Mouse (Mus musculus): Measurements from ENCODE around the gene Abraxas1. TPM values are rescaled to one million over a fixed set of nuclear protein-coding genes. Genes with fewer than 3 reads are reported as not detected.

Gene Abraxas1
- polyA plus RNA-seq (2016; fragmentation: Nextera tagmentation; extraction: Ambion mirVana), result 23.3 and 24.3 TPM in 2 replicates

DNA sequence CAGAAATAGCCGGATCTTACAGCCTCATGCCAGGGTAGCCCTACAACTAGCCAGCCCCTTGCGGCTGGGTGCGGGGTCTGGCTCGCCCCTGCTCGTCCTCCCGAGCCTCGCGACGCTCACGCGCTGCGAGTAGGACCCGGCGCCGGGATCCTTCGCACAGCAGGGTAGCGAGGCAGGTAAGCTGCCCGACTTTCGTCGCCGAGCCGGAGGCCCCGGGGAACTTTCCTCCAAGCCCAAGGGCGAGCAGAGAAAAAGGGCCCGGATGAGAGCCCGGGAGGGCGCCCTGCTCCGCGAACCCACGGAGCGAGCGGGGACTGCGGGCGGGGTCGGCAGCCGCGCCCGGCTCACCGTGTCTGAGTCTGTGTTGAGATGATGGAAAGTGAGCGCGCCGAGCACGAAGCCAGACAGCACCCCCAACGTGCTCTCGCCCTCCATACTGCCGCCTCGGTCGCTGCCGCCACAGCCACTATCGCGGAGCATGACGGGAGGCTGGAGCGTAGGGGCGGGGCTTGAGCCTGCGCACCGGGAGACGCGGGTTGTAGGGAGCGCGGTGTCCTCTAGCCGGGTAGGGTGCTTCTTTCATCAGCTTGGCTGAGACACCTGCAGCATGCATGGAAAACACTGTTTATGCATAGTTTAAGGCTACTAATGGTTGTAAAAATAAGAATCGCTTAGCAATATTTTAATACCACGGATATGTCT is at the start of gene Abraxas1:
Abraxas1 (minus strand) TSS at position 483 of the 702 bp plus-strand sequence.
- WGBS (ENCODE audit: insufficient replicate concordance), result under 1% methylated on average over 63 of the region's 63 CpGs
- Histone ChIP-seq H3K9me3 (replicated peaks) (no peaks in the 10 kb centered on the region), H3K4me2 (peak within 1 kb of the TSS; percentile 83), H3K36me3 (peaks cover 27% of the 10 kb centered on the region), H3K27me3 (replicated peaks) (no peaks in the 10 kb centered on the region), H3K4me3 (peak within 1 kb of the TSS; percentile 86), H3K9ac (peak within 1 kb of the TSS; percentile 97), H3K4me1 (peaks cover 15% of the 10 kb centered on the region), H3K27ac (peak within 1 kb of the TSS; percentile 87)
- peak; percentile 95 for ATAC-seq

GRCm38 (mm10) chr5:100869197-100869895 is 48.6 kb upstream of the Abraxas1 start:
- Histone ChIP-seq H3K36me3 (no peaks in the 10 kb centered on the region), H3K4me1 (0 out of 2 replicates have a peak, but pooled peaks cover 3% of the 10 kb centered on the region), H3K4me3 (no peak overlapping the region), H3K27ac (no peak overlapping the region), H3K4me2 (no peak overlapping the region), H3K9me3 (replicated peaks) (0 out of 2 replicates have a peak, but pooled peaks cover 6% of the 10 kb centered on the region), H3K27me3 (replicated peaks) (no peaks in the 10 kb centered on the region), H3K9ac (no peak overlapping the region)
- WGBS (ENCODE audit: insufficient replicate concordance), result 46% methylated on average over 4 of the region's 4 CpGs
- ATAC-seq, result no peak

GRCm38 (mm10) chr5:100866183-100866582 is 45.4 kb upstream of the Abraxas1 start:
- no peak overlapping the region for H3K4me3 ChIP-seq
- no peaks in the 10 kb centered on the region for H3K27me3 ChIP-seq (replicated peaks)
- H3K9ac ChIP-seq, result no peak overlapping the region
- H3K36me3 ChIP-seq, result no peaks in the 10 kb centered on the region
- WGBS (ENCODE audit: insufficient replicate concordance), result 51% methylated on average over 2 of the region's 2 CpGs
- H3K4me2 ChIP-seq, result no peak overlapping the region
- ATAC-seq, result no peak
- 0 out of 2 replicates have a peak, but pooled peaks cover 1% of the 10 kb centered on the region for H3K4me1 ChIP-seq
- H3K9me3 ChIP-seq (replicated peaks), result 0 out of 2 replicates have a peak, but pooled peaks cover 6% of the 10 kb centered on the region
- no peak overlapping the region for H3K27ac ChIP-seq

GRCm38 (mm10) chr5:100864438-100864837 is 43.7 kb upstream of the Abraxas1 start:
- no peak for ATAC-seq
- no peak overlapping the region for H3K4me3 ChIP-seq
- 68% methylated on average over 6 of the region's 6 CpGs for WGBS (ENCODE audit: insufficient replicate concordance)
- H3K27me3 ChIP-seq (replicated peaks), result no peaks in the 10 kb centered on the region
- H3K9ac ChIP-seq, result no peak overlapping the region
- H3K36me3 ChIP-seq, result no peaks in the 10 kb centered on the region
- H3K4me2 ChIP-seq, result no peak overlapping the region
- H3K9me3 ChIP-seq (replicated peaks), result no peaks in the 10 kb centered on the region
- H3K27ac ChIP-seq, result no peak overlapping the region
- peaks cover 13% of the 10 kb centered on the region; the same call in 1 of the 2 replicates for H3K4me1 ChIP-seq

GRCm38 (mm10) chr5:100863091-100863490 is 42.3 kb upstream of the Abraxas1 start:
- no peaks in the 10 kb centered on the region for H3K9me3 ChIP-seq (replicated peaks)
- WGBS (ENCODE audit: insufficient replicate concordance), result 72% methylated on average over 2 of the region's 2 CpGs
- H3K4me1 ChIP-seq, result peaks cover 13% of the 10 kb centered on the region; the same call in 1 of the 2 replicates
- H3K4me3 ChIP-seq, result no peak overlapping the region
- no peak overlapping the region for H3K27ac ChIP-seq
- no peaks in the 10 kb centered on the region for H3K27me3 ChIP-seq (replicated peaks)
- no peak overlapping the region for H3K9ac ChIP-seq
- ATAC-seq, result no peak
- no peaks in the 10 kb centered on the region for H3K36me3 ChIP-seq
- H3K4me2 ChIP-seq, result no peak overlapping the region

- 71% methylated on average over 7 of the region's 7 CpGs for WGBS (ENCODE audit: insufficient replicate concordance)
- Histone ChIP-seq H3K36me3 (no peaks in the 10 kb centered on the region), H3K4me3 (no peak overlapping the region), H3K27me3 (replicated peaks) (no peaks in the 10 kb centered on the region), H3K4me2 (no peak overlapping the region), H3K27ac (no peak overlapping the region), H3K9ac (no peak overlapping the region), H3K9me3 (replicated peaks) (no peaks in the 10 kb centered on the region), H3K4me1 (peaks cover 13% of the 10 kb centered on the region; the same call in 1 of the 2 replicates)
- ATAC-seq, result no peak
These were observed 41.0 kb upstream of the Abraxas1 start for GRCm38 (mm10) chr5:100861811-100862210.

- Histone ChIP-seq H3K36me3 (no peaks in the 10 kb centered on the region), H3K9me3 (replicated peaks) (no peaks in the 10 kb centered on the region), H3K4me1 (peaks cover 13% of the 10 kb centered on the region; the same call in 1 of the 2 replicates), H3K27me3 (replicated peaks) (no peaks in the 10 kb centered on the region), H3K4me2 (no peak overlapping the region), H3K4me3 (no peak overlapping the region), H3K27ac (no peak overlapping the region), H3K9ac (no peak overlapping the region)
- WGBS (ENCODE audit: insufficient replicate concordance), result 36% methylated on average over 4 of the region's 4 CpGs
- ATAC-seq, result no peak
These were observed 40.4 kb upstream of the Abraxas1 start for GRCm38 (mm10) chr5:100861140-100861539.

- no peak overlapping the region for H3K4me2 ChIP-seq
- WGBS (ENCODE audit: insufficient replicate concordance), result 57% methylated on average over 12 of the region's 12 CpGs
These were observed 39.8 kb upstream of the Abraxas1 start for GRCm38 (mm10) chr5:100860417-100861053.

GRCm38 (mm10) chr5:100856552-100856951 is 35.8 kb upstream of the Abraxas1 start:
- H3K4me3 ChIP-seq, result no peak overlapping the region
- WGBS (ENCODE audit: insufficient replicate concordance), result 49% methylated on average over 3 of the region's 3 CpGs
- no peak overlapping the region for H3K27ac ChIP-seq

More at GRCm38 (mm10) chr5:100860417-100861053, 39.8 kb upstream of the Abraxas1 start:
- Histone ChIP-seq H3K9me3 (replicated peaks) (no peaks in the 10 kb centered on the region), H3K4me3 (no peak overlapping the region), H3K27me3 (replicated peaks) (no peaks in the 10 kb centered on the region), H3K9ac (no peak overlapping the region), H3K36me3 (no peaks in the 10 kb centered on the region), H3K4me1 (peaks cover 13% of the 10 kb centered on the region; the same call in 1 of the 2 replicates), H3K27ac (no peak overlapping the region; the same call in 1 of the 2 replicates)
- peak; percentile 65 for ATAC-seq

GRCm38 (mm10) chr5:100853963-100854362 is 33.2 kb upstream of the Abraxas1 start:
- Histone ChIP-seq H3K9ac (no peak overlapping the region), H3K27ac (no peak overlapping the region), H3K9me3 (replicated peaks) (no peaks in the 10 kb centered on the region), H3K27me3 (replicated peaks) (peaks cover under 1% of the 10 kb centered on the region; the same call in 1 of the 2 replicates), H3K4me1 (no peaks in the 10 kb centered on the region), H3K36me3 (no peaks in the 10 kb centered on the region), H3K4me3 (no peak overlapping the region), H3K4me2 (no peak overlapping the region)
- ATAC-seq, result no peak
- WGBS (ENCODE audit: insufficient replicate concordance), result 77% methylated on average over 4 of the region's 4 CpGs

More at GRCm38 (mm10) chr5:100856552-100856951, 35.8 kb upstream of the Abraxas1 start:
- H3K4me1 ChIP-seq, result peaks cover 13% of the 10 kb centered on the region; the same call in 1 of the 2 replicates
- H3K9me3 ChIP-seq (replicated peaks), result no peaks in the 10 kb centered on the region
- no peaks in the 10 kb centered on the region for H3K27me3 ChIP-seq (replicated peaks)
- no peak for ATAC-seq
- no peaks in the 10 kb centered on the region for H3K36me3 ChIP-seq
- H3K9ac ChIP-seq, result no peak overlapping the region
- H3K4me2 ChIP-seq, result no peak overlapping the region

GRCm38 (mm10) chr5:100847143-100847542 is 26.4 kb upstream of the Abraxas1 start:
- no peak overlapping the region for H3K9ac ChIP-seq
- H3K9me3 ChIP-seq (replicated peaks), result 0 out of 2 replicates have a peak, but pooled peaks cover 4% of the 10 kb centered on the region
- 0 out of 2 replicates have a peak, but pooled peaks cover 13% of the 10 kb centered on the region for H3K4me1 ChIP-seq
- peaks cover 62% of the 10 kb centered on the region for H3K27me3 ChIP-seq (replicated peaks)
- no peaks in the 10 kb centered on the region for H3K36me3 ChIP-seq
- WGBS (ENCODE audit: insufficient replicate concordance), result 4% methylated on average over 2 of the region's 2 CpGs
- no peak overlapping the region for H3K4me3 ChIP-seq
- ATAC-seq, result no peak
- peak overlapping the region; percentile 77; the same call in 1 of the 2 replicates for H3K4me2 ChIP-seq
- no peak overlapping the region for H3K27ac ChIP-seq

All from liver, embryonic 12.5 days (tissue).